Mouse (Mus musculus): ENCODE results near the gene Sfrp4. TPM values are rescaled to one million over a fixed set of nuclear protein-coding genes. Genes with fewer than 3 reads are reported as not detected.

Gene Sfrp4
- polyA plus RNA-seq, 1 experiment from 2014 or later: 0.69 TPM

DNA sequence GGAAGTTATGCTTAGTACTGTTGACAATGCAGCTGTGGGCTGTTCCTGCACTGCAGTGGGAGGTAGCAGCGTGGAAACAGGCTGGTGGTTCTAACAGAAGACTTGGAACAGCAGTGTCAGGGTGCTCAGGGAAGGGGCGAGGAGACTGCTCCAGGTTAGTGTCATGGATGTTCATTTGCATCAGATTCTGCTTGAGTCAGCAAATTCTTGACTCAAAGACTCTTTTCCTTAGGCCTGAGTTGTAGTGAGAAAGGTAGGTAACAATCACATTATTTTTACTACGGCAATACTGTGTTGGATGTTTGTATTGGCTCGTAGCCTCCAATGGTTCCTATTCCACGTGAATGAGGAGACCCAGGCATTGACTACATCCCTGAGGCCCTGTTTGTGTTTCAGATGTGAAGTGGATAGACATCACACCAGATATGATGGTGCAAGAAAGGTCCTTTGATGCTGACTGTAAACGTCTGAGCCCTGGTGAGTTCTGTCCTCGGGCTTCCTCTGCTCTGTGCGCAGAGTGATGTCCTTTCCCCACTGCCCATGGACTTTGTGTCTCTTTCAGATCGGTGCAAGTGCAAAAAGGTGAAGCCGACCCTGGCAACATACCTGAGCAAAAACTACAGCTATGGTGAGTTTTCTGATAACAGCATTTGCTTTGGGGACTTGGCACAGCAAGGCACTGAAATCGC, 1.9 kb downstream of the Sfrp4 start:
- H3K36me3 ChIP-seq (replicated peaks; ENCODE audit: insufficient read depth, low read length): no peaks in the 10 kb centered on the region
- H3K27me3 ChIP-seq (ENCODE audit: insufficient read depth, low read length): peaks cover 17% of the 10 kb centered on the region
- no peak overlapping the region for H3K4me2 ChIP-seq (ENCODE audit: low read depth, low read length)
- DNase-seq (no peak), ATAC-seq (no peak)
- TF ChIP-seq EP300 (IDR thresholded peaks at IDR 0.05; ENCODE audit: low read depth) (no peak), CTCF (IDR thresholded peaks at IDR 0.05; ENCODE audit: low read depth) (no peak)
- H3K9ac ChIP-seq (replicated peaks): no peak overlapping the region
- peaks cover 14% of the 10 kb centered on the region; the same call in 1 of the 2 replicates for H3K4me1 ChIP-seq (ENCODE audit: insufficient read depth)
- no peak overlapping the region for H3K4me3 ChIP-seq (ENCODE audit: low read depth, low read length)
- 74% methylated on average over 11 of the region's 11 CpGs for WGBS (ENCODE audit: insufficient replicate concordance)
- no peak overlapping the region for H3K27ac ChIP-seq (ENCODE audit: low read depth)
- no peaks in the 10 kb centered on the region for H3K9me3 ChIP-seq (ENCODE audit: low read length)

DNA sequence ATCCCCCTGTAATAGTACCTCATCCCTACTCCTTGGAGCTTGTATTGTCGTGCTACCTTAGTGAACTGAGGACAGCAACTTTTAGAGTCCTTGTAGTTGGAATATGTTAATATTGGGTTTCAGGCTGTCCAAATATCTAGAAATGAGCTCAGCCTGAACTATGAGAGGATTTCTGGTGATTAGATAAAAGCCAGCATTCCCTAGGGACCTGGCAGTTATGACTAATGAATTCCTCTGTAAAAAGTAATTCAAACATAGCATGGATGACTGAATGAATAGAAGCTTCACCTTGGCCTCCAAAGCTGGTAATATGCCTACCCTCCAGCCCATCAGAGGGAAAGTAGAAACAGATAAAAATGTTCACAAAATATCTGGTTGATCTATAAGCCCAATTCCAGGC, 3.6 kb downstream of the Sfrp4 start:
- DNase-seq: no peak
- Histone ChIP-seq H3K4me2 (ENCODE audit: low read depth, low read length) (no peak overlapping the region), H3K36me3 (replicated peaks; ENCODE audit: insufficient read depth, low read length) (no peaks in the 10 kb centered on the region), H3K4me1 (ENCODE audit: insufficient read depth) (peaks cover 14% of the 10 kb centered on the region; the same call in 1 of the 2 replicates), H3K9ac (replicated peaks) (no peak overlapping the region), H3K27me3 (ENCODE audit: insufficient read depth, low read length) (peaks cover 11% of the 10 kb centered on the region), H3K9me3 (ENCODE audit: low read length) (no peaks in the 10 kb centered on the region), H3K27ac (ENCODE audit: low read depth) (no peak overlapping the region), H3K4me3 (ENCODE audit: low read depth, low read length) (no peak overlapping the region)
- TF ChIP-seq EP300 (IDR thresholded peaks at IDR 0.05; ENCODE audit: low read depth): no peak
- TF ChIP-seq CTCF (IDR thresholded peaks at IDR 0.05; ENCODE audit: low read depth): no peak
- 88% methylated on average over 1 of the region's 1 CpGs for WGBS (ENCODE audit: insufficient replicate concordance)
- no peak for ATAC-seq

DNA sequence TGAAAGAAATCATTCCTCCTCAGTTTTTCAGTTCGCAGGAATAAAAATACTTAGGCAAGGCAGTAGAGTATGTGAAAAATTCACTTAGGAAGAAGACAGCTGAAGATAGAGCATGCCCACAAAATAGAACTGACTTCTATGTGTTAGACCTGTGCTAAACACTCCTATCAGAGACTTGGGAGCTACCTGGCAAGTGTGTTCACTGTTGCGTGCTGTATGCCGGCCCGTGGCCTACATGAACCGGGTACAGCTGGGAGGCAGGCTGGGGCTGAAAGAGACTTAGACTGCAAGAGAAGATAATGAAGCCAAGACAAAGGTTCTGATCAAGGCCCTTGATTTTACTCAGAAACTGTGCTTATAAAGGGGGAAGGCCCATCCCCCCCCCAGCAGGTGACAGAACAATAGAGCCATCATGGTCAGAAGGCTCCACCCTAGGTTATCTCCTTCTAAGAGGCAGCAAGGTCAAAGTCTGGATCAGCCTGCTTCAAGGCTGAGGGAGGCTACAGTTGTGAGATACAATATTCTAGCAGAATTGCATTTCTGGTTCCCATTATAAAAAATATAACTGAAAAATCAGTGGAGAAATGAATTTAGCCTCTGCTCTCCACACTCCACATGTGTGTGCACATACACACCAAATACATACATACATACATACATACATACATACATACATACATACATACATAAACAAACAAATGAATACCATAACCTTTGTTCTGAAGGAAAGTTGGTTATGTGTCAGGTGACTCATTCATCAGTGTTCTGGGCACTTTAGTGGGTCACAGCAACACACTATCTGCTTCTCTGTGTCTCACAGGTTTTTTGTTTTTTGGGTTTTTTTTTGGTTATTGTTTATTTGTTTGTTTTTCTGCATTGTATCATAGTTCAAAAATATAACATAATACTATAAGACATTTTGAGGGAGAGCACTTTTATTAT, 8.1 kb downstream of the Sfrp4 start:
- TF ChIP-seq CTCF (IDR thresholded peaks at IDR 0.05; ENCODE audit: low read depth): no peak
- TF ChIP-seq EP300 (IDR thresholded peaks at IDR 0.05; ENCODE audit: low read depth): no peak
- Histone ChIP-seq H3K4me1 (ENCODE audit: insufficient read depth) (no peaks in the 10 kb centered on the region), H3K9ac (replicated peaks) (no peak overlapping the region), H3K4me3 (ENCODE audit: low read depth, low read length) (no peak overlapping the region), H3K36me3 (replicated peaks; ENCODE audit: insufficient read depth, low read length) (no peaks in the 10 kb centered on the region), H3K4me2 (ENCODE audit: low read depth, low read length) (no peak overlapping the region), H3K27me3 (ENCODE audit: insufficient read depth, low read length) (no peaks in the 10 kb centered on the region), H3K9me3 (ENCODE audit: low read length) (no peaks in the 10 kb centered on the region), H3K27ac (ENCODE audit: low read depth) (no peak overlapping the region)
- no peak for ATAC-seq
- 77% methylated on average over 5 of the region's 5 CpGs for WGBS (ENCODE audit: insufficient replicate concordance)
- no peak for DNase-seq

DNA sequence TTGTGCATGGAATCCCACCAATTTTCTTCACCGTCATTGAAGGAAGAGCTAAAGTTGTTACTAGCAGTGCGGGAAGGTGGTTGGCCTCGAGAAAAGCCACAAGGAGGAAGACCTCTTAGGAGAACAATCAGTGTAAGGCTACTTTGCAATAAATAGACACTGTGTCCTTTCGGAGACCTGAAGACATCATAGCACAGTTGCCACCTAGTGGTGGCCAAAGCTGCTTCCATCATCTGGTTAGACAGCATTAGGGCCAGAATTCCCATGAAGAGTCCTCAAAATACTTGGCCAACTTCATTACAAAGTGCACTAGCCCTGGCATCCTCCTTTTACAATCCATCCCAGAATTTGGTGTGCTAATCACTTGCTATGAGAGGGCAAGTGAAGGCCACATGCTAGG, 13.2 kb downstream of the Sfrp4 start:
- H3K36me3 ChIP-seq (replicated peaks; ENCODE audit: insufficient read depth, low read length): no peaks in the 10 kb centered on the region
- WGBS (ENCODE audit: insufficient replicate concordance): 39% methylated on average over 4 of the region's 4 CpGs
- DNase-seq (peak; percentile 30), ATAC-seq (no peak)
- H3K9me3 ChIP-seq (ENCODE audit: low read length): no peaks in the 10 kb centered on the region
- no peaks in the 10 kb centered on the region for H3K4me1 ChIP-seq (ENCODE audit: insufficient read depth)
- H3K4me2 ChIP-seq (ENCODE audit: low read depth, low read length): no peak overlapping the region
- no peak overlapping the region for H3K4me3 ChIP-seq (ENCODE audit: low read depth, low read length)
- TF ChIP-seq EP300 (IDR thresholded peaks at IDR 0.05; ENCODE audit: low read depth): no peak
- TF ChIP-seq CTCF (IDR thresholded peaks at IDR 0.05; ENCODE audit: low read depth): peak; percentile 81
- H3K9ac ChIP-seq (replicated peaks): no peak overlapping the region
- no peak overlapping the region for H3K27ac ChIP-seq (ENCODE audit: low read depth)
- no peaks in the 10 kb centered on the region for H3K27me3 ChIP-seq (ENCODE audit: insufficient read depth, low read length)

- TF ChIP-seq EP300 (IDR thresholded peaks at IDR 0.05; ENCODE audit: low read depth): no peak
- peak; percentile 42 for TF ChIP-seq CTCF (IDR thresholded peaks at IDR 0.05; ENCODE audit: low read depth)
- no peak overlapping the region for H3K4me2 ChIP-seq (ENCODE audit: low read depth, low read length)
- no peak for ATAC-seq
- no peaks in the 10 kb centered on the region for H3K36me3 ChIP-seq (replicated peaks; ENCODE audit: insufficient read depth, low read length)
- H3K4me3 ChIP-seq (ENCODE audit: low read depth, low read length): no peak overlapping the region
- no peaks in the 10 kb centered on the region for H3K27me3 ChIP-seq (ENCODE audit: insufficient read depth, low read length)
- 80% methylated on average over 2 of the region's 2 CpGs for WGBS (ENCODE audit: insufficient replicate concordance)
- no peak overlapping the region for H3K9ac ChIP-seq (replicated peaks)
- DNase-seq: no peak
- no peaks in the 10 kb centered on the region for H3K9me3 ChIP-seq (ENCODE audit: low read length)
- no peak overlapping the region for H3K27ac ChIP-seq (ENCODE audit: low read depth)
- no peaks in the 10 kb centered on the region for H3K4me1 ChIP-seq (ENCODE audit: insufficient read depth)
Observed at GRCm38 (mm10) chr13:19640203-19640851, 17.4 kb downstream of the Sfrp4 start.

- Histone ChIP-seq H3K36me3 (replicated peaks; ENCODE audit: insufficient read depth, low read length) (no peaks in the 10 kb centered on the region), H3K4me3 (ENCODE audit: low read depth, low read length) (no peak overlapping the region), H3K27ac (ENCODE audit: low read depth) (no peak overlapping the region), H3K4me2 (ENCODE audit: low read depth, low read length) (no peak overlapping the region), H3K9me3 (ENCODE audit: low read length) (no peaks in the 10 kb centered on the region), H3K9ac (replicated peaks) (no peak overlapping the region), H3K4me1 (ENCODE audit: insufficient read depth) (no peaks in the 10 kb centered on the region), H3K27me3 (ENCODE audit: insufficient read depth, low read length) (no peaks in the 10 kb centered on the region)
- DNase-seq (no peak), ATAC-seq (no peak)
- WGBS (ENCODE audit: insufficient replicate concordance): 74% methylated on average over 1 of the region's 1 CpGs
- TF ChIP-seq EP300 (IDR thresholded peaks at IDR 0.05; ENCODE audit: low read depth) (no peak), CTCF (IDR thresholded peaks at IDR 0.05; ENCODE audit: low read depth) (no peak)
Observed at GRCm38 (mm10) chr13:19643519-19643918, 20.6 kb downstream of the Sfrp4 start.

Measured in liver, postnatal 0 days (tissue).